Mouse (Mus musculus): ENCODE measurements at regions not wholly inside any gene's neighbourhood (a gene's known extent, or its start where the extent isn't known, plus 50 kb on each side); places are given as distances from the start of the nearest gene placed in this dataset.

DNA sequence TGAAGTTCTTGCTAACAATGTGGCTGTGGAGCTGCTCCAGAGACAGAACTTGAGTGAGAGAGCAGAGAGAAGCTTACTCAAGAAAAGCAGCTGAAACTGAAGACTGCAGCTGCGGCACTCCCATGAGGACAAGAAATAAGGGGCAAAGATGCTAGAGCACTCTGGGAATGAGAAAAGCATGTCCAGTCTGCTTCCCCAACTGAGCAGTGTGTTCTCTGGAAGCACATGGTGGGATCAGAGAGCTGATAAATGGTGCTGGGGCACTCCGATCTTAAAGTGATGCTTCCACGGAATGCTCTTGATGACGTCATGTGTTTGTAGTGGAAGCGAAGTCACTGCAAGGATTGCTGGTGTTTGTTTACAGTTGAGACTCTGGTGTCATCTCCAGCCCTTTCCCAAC, 186.1 kb upstream of the Phactr1 start:
- Histone ChIP-seq H3K4me1 (ENCODE audit: control insufficient read depth, insufficient read depth, low read length) (no peaks in the 10 kb centered on the region), H3K4me3 (ENCODE audit: insufficient read depth, low read length) (no peak overlapping the region), H3K27ac (ENCODE audit: insufficient read depth, low read length) (no peak overlapping the region)
- no peak for TF ChIP-seq CTCF (IDR thresholded peaks at IDR 0.05; ENCODE audit: extremely low read depth, insufficient read depth, low read length)
- TF ChIP-seq POLR2A (IDR thresholded peaks at IDR 0.05; ENCODE audit: extremely low read depth, insufficient read depth, low read length) = no peak

DNA sequence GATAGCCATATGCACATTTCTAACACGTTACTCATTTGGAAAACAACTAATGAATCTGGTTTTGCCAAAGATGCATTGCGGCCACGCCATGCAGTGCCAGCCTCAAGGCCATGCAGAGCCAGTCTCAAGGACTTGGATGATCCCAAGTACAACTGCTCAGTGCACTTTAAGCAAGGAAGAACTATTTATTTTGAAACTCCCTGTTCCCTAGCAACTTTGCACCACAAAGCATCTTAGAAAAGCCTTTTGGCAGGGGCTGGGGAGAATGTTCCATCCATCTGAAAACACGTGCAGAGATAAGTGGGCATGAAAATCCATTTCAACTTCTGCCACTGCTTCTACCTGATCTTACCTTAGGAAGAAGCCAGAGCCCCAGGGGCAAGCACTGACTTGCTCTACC, 182.1 kb upstream of the Phactr1 start:
- no peaks in the 10 kb centered on the region for H3K4me1 ChIP-seq (ENCODE audit: control insufficient read depth, insufficient read depth, low read length)
- no peak overlapping the region for H3K27ac ChIP-seq (ENCODE audit: insufficient read depth, low read length)
- no peak overlapping the region for H3K4me3 ChIP-seq (ENCODE audit: insufficient read depth, low read length)
- no peak for TF ChIP-seq CTCF (IDR thresholded peaks at IDR 0.05; ENCODE audit: extremely low read depth, insufficient read depth, low read length)
- TF ChIP-seq POLR2A (IDR thresholded peaks at IDR 0.05; ENCODE audit: extremely low read depth, insufficient read depth, low read length) = no peak

DNA sequence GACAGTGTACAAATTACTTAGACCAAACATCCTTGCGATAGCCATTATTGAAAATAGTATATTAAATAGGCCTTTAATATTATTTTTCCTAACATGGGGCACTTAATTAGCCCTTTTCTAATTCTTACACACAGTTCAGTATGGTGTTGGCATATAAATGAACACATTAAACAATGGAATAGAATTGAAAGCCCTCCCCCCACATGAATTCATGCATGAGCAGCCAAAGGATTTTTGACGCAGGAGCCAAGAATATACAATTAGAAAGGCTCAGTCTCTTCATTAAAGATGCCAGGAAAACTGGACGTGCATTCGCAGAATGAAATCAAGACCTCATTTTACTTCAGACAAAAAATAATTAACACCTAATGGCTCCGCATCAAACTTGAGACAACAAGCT, 172.9 kb upstream of the Phactr1 start:
- Histone ChIP-seq H3K4me3 (ENCODE audit: insufficient read depth, low read length) (no peak overlapping the region), H3K27ac (ENCODE audit: insufficient read depth, low read length) (no peak overlapping the region), H3K4me1 (ENCODE audit: control insufficient read depth, insufficient read depth, low read length) (no peaks in the 10 kb centered on the region)
- TF ChIP-seq POLR2A (IDR thresholded peaks at IDR 0.05; ENCODE audit: extremely low read depth, insufficient read depth, low read length) (no peak), CTCF (IDR thresholded peaks at IDR 0.05; ENCODE audit: extremely low read depth, insufficient read depth, low read length) (no peak)

DNA sequence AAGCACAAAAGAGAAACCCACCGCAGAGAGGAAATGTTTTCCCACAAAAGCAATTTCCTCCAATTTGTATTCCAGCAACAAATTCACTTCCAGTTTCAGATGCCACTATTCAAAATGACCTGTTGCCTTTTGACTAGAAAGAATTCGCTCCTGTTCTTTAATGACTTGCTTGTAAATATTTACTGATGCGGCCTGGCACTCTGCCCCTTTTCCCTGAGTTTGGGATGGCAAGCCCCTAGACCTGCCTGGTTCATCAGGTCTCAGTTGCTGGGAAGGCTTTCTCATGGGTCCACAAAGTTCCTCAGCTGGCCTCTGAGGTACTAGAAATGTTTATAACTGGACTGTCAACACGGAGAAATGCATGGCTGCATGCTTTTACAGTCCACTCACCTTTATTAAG, 161.7 kb upstream of the Phactr1 start:
- Histone ChIP-seq H3K27ac (ENCODE audit: insufficient read depth, low read length) (no peak overlapping the region), H3K4me1 (ENCODE audit: control insufficient read depth, insufficient read depth, low read length) (no peaks in the 10 kb centered on the region), H3K4me3 (ENCODE audit: insufficient read depth, low read length) (no peak overlapping the region)
- TF ChIP-seq POLR2A (IDR thresholded peaks at IDR 0.05; ENCODE audit: extremely low read depth, insufficient read depth, low read length) (no peak), CTCF (IDR thresholded peaks at IDR 0.05; ENCODE audit: extremely low read depth, insufficient read depth, low read length) (no peak)

DNA sequence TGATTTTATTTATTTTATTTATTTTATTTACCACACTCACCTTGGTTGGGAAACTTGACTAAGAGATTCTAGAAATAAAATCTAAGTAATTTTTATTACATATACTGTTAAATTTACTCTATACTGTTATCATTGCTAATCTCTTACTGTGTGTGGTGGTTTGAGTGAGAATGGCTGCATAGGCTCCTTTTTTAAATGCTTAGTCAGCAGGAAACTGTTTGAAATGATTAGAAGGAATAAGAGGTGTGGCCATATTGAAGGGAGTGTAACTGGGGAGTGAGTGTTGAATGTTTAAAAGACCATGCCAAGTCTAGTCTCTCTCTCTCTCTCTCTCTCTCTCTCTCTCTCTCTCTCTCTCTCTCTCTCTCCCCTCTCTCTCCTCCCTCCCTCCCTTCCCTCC, 157.9 kb upstream of the Phactr1 start:
- Histone ChIP-seq H3K4me3 (ENCODE audit: insufficient read depth, low read length) (no peak overlapping the region), H3K27ac (ENCODE audit: insufficient read depth, low read length) (no peak overlapping the region), H3K4me1 (ENCODE audit: control insufficient read depth, insufficient read depth, low read length) (no peaks in the 10 kb centered on the region)
- TF ChIP-seq CTCF (IDR thresholded peaks at IDR 0.05; ENCODE audit: extremely low read depth, insufficient read depth, low read length) (no peak), POLR2A (IDR thresholded peaks at IDR 0.05; ENCODE audit: extremely low read depth, insufficient read depth, low read length) (no peak)

DNA sequence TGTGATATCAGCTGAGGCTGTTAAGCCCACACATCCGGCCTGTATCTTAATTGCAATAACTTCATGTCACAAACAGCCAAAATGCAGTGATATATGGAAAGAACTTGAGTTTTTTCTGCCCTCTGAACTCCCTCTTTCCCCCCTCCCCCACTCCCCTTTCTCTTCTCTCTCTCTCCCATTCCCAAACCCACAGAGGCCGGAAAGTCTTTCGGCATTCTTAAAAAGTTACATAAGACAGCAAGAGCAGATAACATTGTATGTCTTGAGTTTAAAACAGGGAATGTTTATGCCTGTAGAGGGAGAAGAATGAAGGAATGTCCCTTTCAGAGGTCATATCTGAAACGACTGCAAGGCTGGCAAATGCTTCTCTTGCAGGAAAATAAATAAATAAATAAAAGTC, 154.3 kb upstream of the Phactr1 start:
- TF ChIP-seq POLR2A (IDR thresholded peaks at IDR 0.05; ENCODE audit: extremely low read depth, insufficient read depth, low read length) = no peak
- no peak for TF ChIP-seq CTCF (IDR thresholded peaks at IDR 0.05; ENCODE audit: extremely low read depth, insufficient read depth, low read length)
- Histone ChIP-seq H3K4me1 (ENCODE audit: control insufficient read depth, insufficient read depth, low read length) (no peaks in the 10 kb centered on the region), H3K27ac (ENCODE audit: insufficient read depth, low read length) (no peak overlapping the region), H3K4me3 (ENCODE audit: insufficient read depth, low read length) (no peak overlapping the region)

DNA sequence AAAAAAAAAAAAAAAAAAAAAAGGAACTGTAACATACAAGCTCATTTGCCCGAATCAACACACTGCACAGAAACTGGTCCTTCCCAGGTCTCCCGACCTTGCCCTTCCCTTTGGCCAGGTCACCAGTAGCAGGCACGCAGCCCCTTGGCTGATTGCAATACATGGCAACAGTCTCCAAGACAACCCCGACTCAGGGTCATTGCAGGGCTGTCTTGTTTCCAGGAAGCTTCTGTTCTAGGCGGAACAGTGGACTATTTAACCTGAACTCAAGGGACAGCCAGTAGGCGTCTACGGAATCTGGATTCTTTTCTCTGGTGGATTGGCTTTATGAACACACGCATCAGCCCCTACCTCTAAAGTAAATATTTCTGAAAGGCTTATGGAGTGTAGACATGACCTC, 153.5 kb upstream of the Phactr1 start:
- TF ChIP-seq POLR2A (IDR thresholded peaks at IDR 0.05; ENCODE audit: extremely low read depth, insufficient read depth, low read length) (no peak), CTCF (IDR thresholded peaks at IDR 0.05; ENCODE audit: extremely low read depth, insufficient read depth, low read length) (no peak)
- H3K27ac ChIP-seq (ENCODE audit: insufficient read depth, low read length) = no peak overlapping the region
- H3K4me3 ChIP-seq (ENCODE audit: insufficient read depth, low read length) = no peak overlapping the region
- no peaks in the 10 kb centered on the region for H3K4me1 ChIP-seq (ENCODE audit: control insufficient read depth, insufficient read depth, low read length)

DNA sequence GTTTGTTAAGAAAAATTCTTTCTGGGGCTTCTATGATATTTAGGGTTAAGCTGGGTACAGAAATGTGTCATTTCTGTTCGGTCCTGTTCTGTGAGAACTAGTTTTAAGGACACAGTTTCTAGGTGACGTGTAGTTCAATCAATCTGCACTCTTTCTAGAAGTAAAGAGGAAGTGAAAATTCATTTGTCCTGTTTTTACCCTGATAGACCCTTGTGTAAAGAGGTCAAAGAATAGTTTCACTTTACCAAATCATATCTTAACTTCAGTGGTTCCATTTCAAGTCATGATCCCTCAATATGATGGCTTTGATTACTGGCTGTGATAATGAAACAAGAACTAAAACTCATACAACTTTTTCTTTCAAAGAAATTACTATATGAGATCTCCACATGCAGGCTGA, 152.3 kb upstream of the Phactr1 start:
- no peak overlapping the region for H3K4me3 ChIP-seq (ENCODE audit: insufficient read depth, low read length)
- TF ChIP-seq POLR2A (IDR thresholded peaks at IDR 0.05; ENCODE audit: extremely low read depth, insufficient read depth, low read length) (no peak), CTCF (IDR thresholded peaks at IDR 0.05; ENCODE audit: extremely low read depth, insufficient read depth, low read length) (no peak)
- H3K27ac ChIP-seq (ENCODE audit: insufficient read depth, low read length) = no peak overlapping the region
- no peaks in the 10 kb centered on the region for H3K4me1 ChIP-seq (ENCODE audit: control insufficient read depth, insufficient read depth, low read length)

DNA sequence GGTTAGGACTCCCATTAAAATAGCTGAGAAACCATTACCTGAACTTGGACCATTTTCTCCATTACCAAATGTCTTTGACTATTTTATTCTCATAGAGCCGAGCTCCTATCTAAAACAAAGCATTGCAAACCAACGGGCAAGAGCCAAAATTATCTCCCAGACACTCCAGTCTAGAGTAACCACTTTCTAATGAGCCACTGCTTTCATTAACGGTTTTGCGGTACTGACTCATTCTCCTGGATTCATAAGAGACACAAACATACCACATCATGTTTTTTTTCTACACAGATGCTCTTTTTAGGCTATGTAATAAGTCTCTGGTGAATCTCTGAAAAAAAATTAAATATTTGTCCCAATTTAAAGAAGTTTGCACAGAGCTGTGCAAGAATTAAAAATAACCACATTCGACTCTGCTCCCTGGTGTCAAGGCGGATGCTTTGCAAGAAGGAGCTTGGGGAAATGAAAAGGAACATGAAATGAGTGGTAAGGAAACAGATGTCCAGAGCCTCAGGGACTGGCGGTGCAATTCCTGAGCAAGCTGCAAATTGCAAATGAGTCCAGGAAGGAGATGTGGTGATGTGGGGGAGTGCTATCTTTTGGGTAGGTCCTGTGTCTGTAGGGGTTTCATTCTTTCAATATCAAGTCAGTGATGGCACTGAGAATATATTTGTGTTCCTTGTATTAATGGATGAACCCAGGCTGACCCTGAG, 143.8 kb upstream of the Phactr1 start:
- 0 out of 2 replicates have a peak, but pooled peaks cover 1% of the 10 kb centered on the region for H3K4me1 ChIP-seq (ENCODE audit: control insufficient read depth, insufficient read depth, low read length)
- TF ChIP-seq CTCF (IDR thresholded peaks at IDR 0.05; ENCODE audit: extremely low read depth, insufficient read depth, low read length) = no peak
- TF ChIP-seq POLR2A (IDR thresholded peaks at IDR 0.05; ENCODE audit: extremely low read depth, insufficient read depth, low read length) = no peak
- no peak overlapping the region for H3K27ac ChIP-seq (ENCODE audit: insufficient read depth, low read length)
- H3K4me3 ChIP-seq (ENCODE audit: insufficient read depth, low read length) = no peak overlapping the region

DNA sequence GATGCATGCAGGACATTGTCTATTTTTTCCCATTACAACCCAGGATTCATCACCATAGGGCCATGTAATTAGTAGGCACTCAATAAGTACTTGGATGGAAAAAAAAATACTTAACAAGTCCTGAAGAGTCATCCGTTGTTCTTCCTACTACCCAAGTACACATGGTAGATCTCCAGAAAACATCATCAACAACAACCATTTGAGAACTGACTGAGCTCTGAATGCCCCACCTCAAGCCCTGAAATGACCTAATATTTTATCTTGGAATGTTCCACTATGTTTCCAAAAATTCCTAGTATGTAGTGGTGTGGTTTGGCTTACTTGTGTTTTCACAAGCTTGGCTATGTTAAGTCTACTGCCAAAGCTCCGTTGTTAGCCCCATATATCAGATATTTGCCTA, 142.4 kb upstream of the Phactr1 start:
- H3K4me3 ChIP-seq (ENCODE audit: insufficient read depth, low read length) = no peak overlapping the region
- TF ChIP-seq POLR2A (IDR thresholded peaks at IDR 0.05; ENCODE audit: extremely low read depth, insufficient read depth, low read length) (no peak), CTCF (IDR thresholded peaks at IDR 0.05; ENCODE audit: extremely low read depth, insufficient read depth, low read length) (no peak)
- H3K27ac ChIP-seq (ENCODE audit: insufficient read depth, low read length) = no peak overlapping the region
- H3K4me1 ChIP-seq (ENCODE audit: control insufficient read depth, insufficient read depth, low read length) = 0 out of 2 replicates have a peak, but pooled peaks cover 1% of the 10 kb centered on the region

Data from cortical plate, adult 2 months (tissue).